Mouse (Mus musculus): ENCODE measurements around the gene Lamc2.

GRCm38 (mm10) chr1:153227096-153227495, 40.8 kb upstream of the Lamc2 start:
- TF ChIP-seq CTCF (IDR thresholded peaks at IDR 0.05; ENCODE audit: low read depth): no peak
- no peak for TF ChIP-seq EP300 (IDR thresholded peaks at IDR 0.05; ENCODE audit: low read depth)
